Mouse (Mus musculus) G1E (cell line): ENCODE data around the gene Nod1.

Source experiments
- CTCF ChIP-seq: IDR thresholded peaks from 2 replicates; pipeline ENCODE4 v1.5.1; 2012; ENCODE audit warnings: low read depth, low read length, inconsistent platforms, mixed read lengths
- GATA1 ChIP-seq: IDR thresholded peaks from 2 replicates; pipeline ENCODE4 v1.6.1; 2012; ENCODE audit warnings: borderline replicate concordance, low read length, inconsistent platforms, mixed read lengths
- TAL1 ChIP-seq: conservative IDR thresholded peaks from 2 replicates; pipeline ENCODE4 v1.6.1; 2012; ENCODE audit warnings: low read depth, low read length, inconsistent platforms, mixed read lengths

- no peak for TF ChIP-seq CTCF
- TF ChIP-seq GATA1 = no peak
- no peak for TF ChIP-seq TAL1
Measured at GRCm38 (mm10) chr6:54886195-54886594, 86.2 kb downstream of the Nod1 start.
